Mouse (Mus musculus) C2C12 (cell line): ENCODE measurements around the gene Endog.

Source experiments
- CEBPB ChIP-seq: IDR thresholded peaks from one replicate; pipeline ENCODE4 v1.6.1; 2011; ENCODE audit warnings: low read depth, mild to moderate bottlenecking, control low read depth, moderate library complexity
- CTCF ChIP-seq: IDR thresholded peaks from one replicate; pipeline ENCODE4 v1.5.1; 2011; ENCODE audit not compliant: control insufficient read depth, insufficient read depth, insufficient read length
- FOSL1 ChIP-seq: IDR thresholded peaks from one replicate; pipeline ENCODE4 v1.8.0; 2011; ENCODE audit warnings: mild to moderate bottlenecking, low read length; ENCODE audit not compliant: poor library complexity, insufficient read depth, severe bottlenecking
- MAX ChIP-seq: IDR thresholded peaks from one replicate; pipeline ENCODE4 v1.6.1; 2011; ENCODE audit warnings: mild to moderate bottlenecking, control low read depth
- USF1 ChIP-seq: IDR thresholded peaks from one replicate; pipeline ENCODE4 v1.6.1; 2011; ENCODE audit warnings: low read depth, mild to moderate bottlenecking, control low read depth, moderate library complexity

DNA sequence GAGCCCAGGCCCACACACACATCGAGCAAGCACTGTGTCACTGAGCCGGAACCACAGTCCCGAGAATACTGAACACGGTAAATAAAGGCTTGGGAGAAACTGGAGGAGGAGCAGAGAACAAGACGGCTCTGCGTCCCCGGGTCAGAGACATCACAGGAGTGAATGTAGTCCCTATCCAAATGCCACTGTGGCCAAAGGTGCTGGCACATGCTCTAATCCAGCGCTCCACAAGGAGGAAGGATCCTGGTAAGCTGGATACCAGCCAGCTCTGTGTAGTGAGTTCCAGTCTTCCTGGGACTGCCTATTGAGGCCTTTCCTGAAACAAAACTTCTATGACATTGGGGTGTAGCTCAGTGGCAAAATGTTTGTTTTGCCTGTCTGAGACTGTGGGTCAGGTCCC, 18.7 kb upstream of the Endog start:
- TF ChIP-seq CTCF (no peak), FOSL1 (no peak), USF1 (no peak), MAX (no peak), CEBPB (no peak)
